21 mouse cellular contexts compared by ENCODE assay signal in genomic region chr8:72112486-72112885, GRCm38 (mm10). TPM values are rescaled to one million over a fixed set of nuclear protein-coding genes. Genes with fewer than 3 reads are reported as not detected.
A peak's percentile ranks its signal among the peaks of the same experiment; 100 is the strongest.
DNase-seq lines count a peak whose midpoint lies in the region; ATAC-seq and TF ChIP-seq lines count a peak whose summit lies in the region.
"Had no signal": no experiment of that assay in that cellular context is flagged by ENCODE, and none has a peak within 500 bp of the region (broad histone marks: within the 10 kb centered on the region; RNA-seq: fewer than 3 reads in every experiment).

No protein-coding gene starts in this region.

- no peaks in the 10 kb centered on the region for H3K36me3 ChIP-seq in kidney, adult 2 months (ENCODE audit: control insufficient read depth, insufficient read depth, low read length)
- H3K36me3 ChIP-seq: embryonic facial prominence, embryonic 10.5 days; hindbrain, embryonic 10.5 days; liver, embryonic 13.5 days; neural tube, embryonic 15.5 days had no signal

- 64% methylated on average over 3 of the region's 3 CpGs for WGBS in kidney, adult 2 months

- intact Hi-C loops in gastrocnemius, postnatal 14 days (cut with DNase I; ENCODE audit: low total_unique reads), result no loop called here
- intact Hi-C loops in left cerebral cortex, postnatal 10 days (cut with DNase I), result no loop called here

- H3K4me1 ChIP-seq in kidney, adult 2 months (ENCODE audit: control insufficient read depth, insufficient read depth, low read length), result no peaks in the 10 kb centered on the region
- H3K4me1 ChIP-seq: embryonic facial prominence, embryonic 10.5 days; hindbrain, embryonic 10.5 days; liver, embryonic 13.5 days; neural tube, embryonic 15.5 days had no signal

- H3K4me3 ChIP-seq in kidney, adult 2 months (ENCODE audit: insufficient read depth, low read depth, low read length), result no peak overlapping the region
- H3K4me3 ChIP-seq: embryonic facial prominence, embryonic 10.5 days; erythroblast, embryonic 14.5 days; hindbrain, embryonic 10.5 days; liver, embryonic 13.5 days; neural tube, embryonic 15.5 days had no signal

- no peak overlapping the region for H3K27ac ChIP-seq in kidney, adult 2 months (ENCODE audit: insufficient read depth, low read depth, low read length)
- H3K27ac ChIP-seq: embryonic facial prominence, embryonic 10.5 days; hindbrain, embryonic 10.5 days; liver, embryonic 13.5 days; neural tube, embryonic 15.5 days had no signal

- TF ChIP-seq POLR2A in kidney, adult 2 months (IDR thresholded peaks at IDR 0.05; ENCODE audit: low read depth, low read length), result no peak

- 0 out of 2 replicates have a peak, but pooled peaks have one; percentile 17 for TF ChIP-seq CTCF in kidney, adult 2 months (conservative IDR thresholded peaks at IDR 0.05; ENCODE audit: insufficient read depth, insufficient read length, low read depth, low read length)

- H3K27me3 ChIP-seq in kidney, adult 2 months (replicated peaks; ENCODE audit: control insufficient read depth, insufficient read depth, low read length), result no peaks in the 10 kb centered on the region
- H3K27me3 ChIP-seq: liver, embryonic 13.5 days; neural tube, embryonic 15.5 days had no signal

- no peak for DNase-seq in kidney, adult 2 months
- DNase-seq in kidney, adult 11 months, result no peak
- peak; percentile 50 for DNase-seq in thymus, postnatal 4 days
- no peak for DNase-seq in thymus, postnatal 36 days
- peak; percentile 29 for DNase-seq in NIH3T3 (ENCODE audit: low read depth)
- DNase-seq in gastrocnemius, postnatal 14 days, result no peak
- DNase-seq in left cerebral cortex, postnatal 10 days (ENCODE audit: extremely low spot score in 1 of 2, low spot score in 2 of 2), result no peak
- DNase-seq: cerebellum, postnatal 25 days; gastrocnemius, postnatal 25 days; kidney, postnatal 14 days; liver, embryonic 13.5 days; lung, postnatal 10 days had no signal

- ATAC-seq in monocyte, adult 5-6 weeks (replicated peaks; ENCODE audit: insufficient number of reproducible peaks, low FRiP score, low TSS enrichment, poor library complexity, severe bottlenecking), result no peak
- ATAC-seq: forebrain, embryonic 16.5 days had no signal

RNA-seq across cellular contexts. Expression of gene Olfr374, which starts 5.6 kb away (rescaled TPM):
- not detected in 2 replicates for polyA plus RNA-seq in kidney, adult 2 months (2012; rRNA removed)
- 0.21 to 0.49 TPM in 2 of 3 replicates, not detected in the other for total RNA-seq in monocyte, adult 5-6 weeks (2017)
- not detected for total RNA-seq in gastrocnemius, postnatal 14 days (2021)
- total RNA-seq in left cerebral cortex, postnatal 10 days (2021), result not detected
- total RNA-seq: gastrocnemius, postnatal 25 days; layer of hippocampus, postnatal 14 days; left cerebral cortex, postnatal 36 days had no signal
- polyA plus RNA-seq: embryonic facial prominence, embryonic 10.5 days; erythroblast, embryonic 14.5 days; forebrain, embryonic 16.5 days; heart, embryonic 14.5 days; hindbrain, embryonic 10.5 days; liver, embryonic 13.5 days had no signal

RNA-seq across cellular contexts. Expression of gene Tpm4, which starts 22.3 kb away (rescaled TPM):
- polyA plus RNA-seq in kidney, adult 2 months (2012; rRNA removed), result 43.9 and 55.7 TPM in 2 replicates
- total RNA-seq in monocyte, adult 5-6 weeks (2017), result 902 to 973 TPM (median 947 TPM) in 3 replicates
- total RNA-seq in gastrocnemius, postnatal 14 days (2021), result 10 to 100 TPM; 76.3 to 97.2 TPM
- total RNA-seq in left cerebral cortex, postnatal 10 days (2021), result 10 to 100 TPM; 45.4 to 46.6 TPM

RNA-seq across cellular contexts. Expression of gene Olfr373, which starts 29.5 kb away (rescaled TPM):
- polyA plus RNA-seq in kidney, adult 2 months (2012; rRNA removed), result not detected in 2 replicates
- total RNA-seq in monocyte, adult 5-6 weeks (2017), result not detected in 3 replicates
- not detected for total RNA-seq in gastrocnemius, postnatal 14 days (2021)
- total RNA-seq in left cerebral cortex, postnatal 10 days (2021), result not detected
- total RNA-seq: gastrocnemius, postnatal 25 days; layer of hippocampus, postnatal 14 days; left cerebral cortex, postnatal 36 days had no signal
- polyA plus RNA-seq: erythroblast, embryonic 14.5 days; forebrain, embryonic 16.5 days; heart, embryonic 14.5 days; hindbrain, embryonic 10.5 days; neural tube, embryonic 15.5 days had no signal

RNA-seq across cellular contexts. Expression of gene Rab8a, which starts 48.5 kb away (rescaled TPM):
- 112 and 148 TPM in 2 replicates for polyA plus RNA-seq in kidney, adult 2 months (2012; rRNA removed)
- 640 to 819 TPM (median 739 TPM) in 3 replicates for total RNA-seq in monocyte, adult 5-6 weeks (2017)
- 10 to 100 TPM; 17.4 to 18.7 TPM for total RNA-seq in gastrocnemius, postnatal 14 days (2021)
- total RNA-seq in left cerebral cortex, postnatal 10 days (2021), result 10 to 100 TPM; 42.6 to 46.7 TPM

Comparison
In these comparisons a context has a peak if more than half of its experiments do, and no peak if none do; other contexts are left out.
1. DNase-seq: peak in thymus, postnatal 4 days (single experiment) and NIH3T3 (single experiment); none in kidney, adult 2 months (single experiment), kidney, adult 11 months (single experiment), thymus, postnatal 36 days (0 of 2), gastrocnemius, postnatal 14 days (single experiment) and left cerebral cortex, postnatal 10 days (0 of 2).